Mouse (Mus musculus) hindbrain, embryonic 11.5 days (tissue): Measurements from ENCODE around the gene Per1. TPM values are rescaled to one million over a fixed set of nuclear protein-coding genes. Genes with fewer than 3 reads are reported as not detected.

Experiments
- ATAC-seq: fragments of 200-750 bp; cut with Nextera tagmentation; 2 replicates; pipeline ENCODE4 v1.8.0; 2017; ENCODE audit warnings: mild to moderate bottlenecking, moderate TSS enrichment, moderate library complexity; ENCODE audit not compliant: low FRiP score
- DNase-seq: peaks from one replicate; pipeline ENCODE4 v3.0.0-alpha.2; 2015; ENCODE audit warnings: low spot score
- H3K27ac ChIP-seq: fragments of 300-500 bp; sonication (generic); 2 replicates; pipeline ENCODE4 v1.5.1; 2014; ENCODE audit warnings: mild to moderate bottlenecking, low read depth, low read length
- H3K27me3 ChIP-seq: fragments of 300-500 bp; sonication (generic); 2 replicates; pipeline ENCODE4 v1.6.1; 2014; ENCODE audit warnings: mild to moderate bottlenecking, low read length, moderate library complexity, mixed read lengths; ENCODE audit not compliant: control insufficient read depth, insufficient read depth
- H3K36me3 ChIP-seq: fragments of 300-500 bp; sonication (generic); 2 replicates; pipeline ENCODE4 v1.6.1; 2014; ENCODE audit warnings: mild to moderate bottlenecking, low read length, moderate library complexity, mixed read lengths; ENCODE audit not compliant: control insufficient read depth, insufficient read depth
- H3K4me1 ChIP-seq: fragments of 300-500 bp; sonication (generic); replicated peaks from 2 replicates; pipeline ENCODE4 v1.6.1; 2014; ENCODE audit warnings: low read length, mixed read lengths; ENCODE audit not compliant: control insufficient read depth, insufficient read depth
- H3K4me2 ChIP-seq: fragments of 300-500 bp; sonication (generic); replicated peaks from 2 replicates; pipeline ENCODE4 v1.6.1; 2014; ENCODE audit warnings: mild to moderate bottlenecking, low read depth, low read length
- H3K4me3 ChIP-seq: fragments of 300-500 bp; sonication (generic); 2 replicates; pipeline ENCODE4 v1.5.1; 2014; ENCODE audit warnings: low read depth, low read length
- H3K9ac ChIP-seq: fragments of 300-500 bp; sonication (generic); 2 replicates; pipeline ENCODE4 v1.6.1; 2014; ENCODE audit warnings: low read depth, low read length
- H3K9me3 ChIP-seq: fragments of 300-500 bp; sonication (generic); 2 replicates; pipeline ENCODE4 v1.6.1; 2016; ENCODE audit warnings: low read length; ENCODE audit not compliant: control insufficient read depth
- WGBS: fragments of 180-500 bp; shearing (Covaris S2); extraction: QIAGEN DNeasy Blood & Tissue Kit; methylation state at CpG from one replicate; pipeline ENCODE4 v1.1.7; 2014; 5-methylcytosine and 5-hydroxymethylcytosine counted together
- polyA plus RNA-seq: library from polyadenylated mRNA; unstranded; fragments of >200 nt; fragmentation: Nextera tagmentation; extraction: Ambion mirVana; gene quantifications from 2 replicates; pipeline ENCODE4 v1.2.1, GENCODE M21; 2014

The Per1 gene
- polyA plus RNA-seq, 1 experiment from 2014 or later: 7.4 TPM

- ATAC-seq: peak; percentile 13; the same call in 1 of the 2 replicates
- H3K4me1 ChIP-seq: peaks cover 19% of the 10 kb centered on the region
These were observed 28.2 kb downstream of the Per1 start for GRCm38 (mm10) chr11:69123056-69123692.

GRCm38 (mm10) chr11:69123693-69124497 is 28.9 kb downstream of the Per1 start:
- Histone ChIP-seq H3K27ac (peak overlapping the region; percentile 33; the same call in 1 of the 2 replicates), H3K9me3 (no peaks in the 10 kb centered on the region), H3K36me3 (no peaks in the 10 kb centered on the region), H3K27me3 (peaks cover 20% of the 10 kb centered on the region), H3K4me2 (peak overlapping the region; percentile 97), H3K4me3 (peak overlapping the region; percentile 78), H3K9ac (peak overlapping the region; percentile 49; the same call in 1 of the 2 replicates), H3K4me1 (peaks cover 19% of the 10 kb centered on the region)
- WGBS: under 1% methylated on average over 31 of the region's 31 CpGs
- peak; percentile 97 for DNase-seq
- peak; percentile 54 for ATAC-seq

More at GRCm38 (mm10) chr11:69123056-69123692, 28.2 kb downstream of the Per1 start:
- WGBS: 0% methylated on average over 29 of the region's 29 CpGs
- Histone ChIP-seq H3K4me2 (peak overlapping the region; percentile 97), H3K9me3 (no peaks in the 10 kb centered on the region), H3K27ac (0 out of 2 replicates have a peak overlapping the region, but pooled peaks have one; percentile 1), H3K27me3 (peaks cover 20% of the 10 kb centered on the region), H3K36me3 (no peaks in the 10 kb centered on the region), H3K4me3 (peak overlapping the region; percentile 78), H3K9ac (peak overlapping the region; percentile 61)
- peak; percentile 97 for DNase-seq

- H3K36me3 ChIP-seq: no peaks in the 10 kb centered on the region
- peak overlapping the region; percentile 78; the same call in 1 of the 2 replicates for H3K4me3 ChIP-seq
- WGBS: 0% methylated on average over 3 of the region's 3 CpGs
- no peak overlapping the region for H3K4me2 ChIP-seq
- H3K4me1 ChIP-seq: peaks cover 19% of the 10 kb centered on the region
- ATAC-seq: peak; percentile 66
- H3K9me3 ChIP-seq: no peaks in the 10 kb centered on the region
- H3K27ac ChIP-seq: no peak overlapping the region
- DNase-seq: peak; percentile 83
- H3K27me3 ChIP-seq: peaks cover 20% of the 10 kb centered on the region
- H3K9ac ChIP-seq: no peak overlapping the region
These were observed 29.5 kb downstream of the Per1 start for GRCm38 (mm10) chr11:69124498-69124847.

- H3K4me1 ChIP-seq: peaks cover 16% of the 10 kb centered on the region
- no peaks in the 10 kb centered on the region for H3K9me3 ChIP-seq
- H3K27me3 ChIP-seq: peaks cover 17% of the 10 kb centered on the region
- peak overlapping the region; percentile 77 for H3K4me2 ChIP-seq
- under 1% methylated on average over 24 of the region's 24 CpGs for WGBS
- ATAC-seq: peak; percentile 57; the same call in 1 of the 2 replicates
- DNase-seq: peak; percentile 89
- peak overlapping the region; percentile 51 for H3K4me3 ChIP-seq
- H3K9ac ChIP-seq: peak overlapping the region; percentile 46; the same call in 1 of the 2 replicates
- H3K27ac ChIP-seq: no peak overlapping the region
- no peaks in the 10 kb centered on the region for H3K36me3 ChIP-seq
These were observed 30.2 kb downstream of the Per1 start for GRCm38 (mm10) chr11:69125041-69125851.

DNA sequence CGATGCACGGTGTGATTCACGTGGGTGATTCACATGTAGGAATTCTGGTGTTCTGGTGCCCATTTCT is 30.7 kb downstream of the Per1 start, which contains the start of gene Aloxe3:
Gene Aloxe3, plus strand, starts transcription at position 45 of the 67 bp plus-strand sequence.
- H3K27ac ChIP-seq: no peak within 1 kb of the TSS

DNA sequence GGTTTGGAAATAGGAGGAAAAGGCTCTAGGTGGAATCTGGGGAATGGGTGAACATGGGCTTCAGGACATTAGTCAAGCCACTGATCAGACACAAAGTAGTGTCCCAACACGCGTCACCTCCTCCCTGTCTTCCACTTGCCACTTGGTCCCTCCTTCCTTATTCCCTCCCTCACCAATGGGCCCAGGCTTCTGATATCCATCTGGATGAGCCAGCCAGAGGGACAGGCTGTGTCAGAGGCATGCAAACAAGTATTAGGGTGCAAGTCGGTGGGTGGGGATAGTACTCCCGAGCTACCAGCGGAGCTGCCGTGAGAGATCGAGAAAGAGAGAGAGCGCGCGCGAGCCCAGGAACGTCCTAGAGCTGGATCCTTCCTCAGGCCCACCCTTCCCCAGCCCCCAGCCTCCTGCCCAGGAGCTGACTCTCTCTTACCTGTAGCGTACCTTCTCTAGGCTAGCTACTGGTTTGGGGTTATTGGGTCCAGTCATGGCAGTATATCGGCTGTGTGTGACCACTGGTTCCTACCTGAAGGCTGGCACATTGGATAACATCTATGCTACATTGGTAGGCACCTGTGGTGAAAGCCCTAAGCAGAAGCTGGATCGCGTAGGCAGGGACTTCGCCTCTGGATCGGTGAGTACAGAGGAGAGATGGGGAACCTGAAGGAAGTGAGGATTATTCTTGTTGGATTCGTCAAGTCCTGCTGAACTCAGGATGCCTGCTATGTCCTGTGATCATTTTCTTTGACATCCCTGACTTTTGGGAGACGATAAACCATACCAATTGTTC is 31.1 kb downstream of the Per1 start:
- Histone ChIP-seq H3K4me1 (peaks cover 12% of the 10 kb centered on the region; the same call in 1 of the 2 replicates), H3K4me2 (peak overlapping the region; percentile 77), H3K36me3 (no peaks in the 10 kb centered on the region), H3K9me3 (no peaks in the 10 kb centered on the region), H3K4me3 (peak overlapping the region; percentile 51), H3K9ac (no peak overlapping the region), H3K27me3 (peaks cover 9% of the 10 kb centered on the region), H3K27ac (no peak overlapping the region)
- ATAC-seq (no peak), DNase-seq (peak; percentile 44)
- WGBS: 11% methylated on average over 20 of the region's 20 CpGs

More for the DNA sequence above, 30.7 kb downstream of the Per1 start, which contains the start of gene Aloxe3:
- ATAC-seq (no peak), DNase-seq (no peak)
- Histone ChIP-seq H3K9ac (peak within 1 kb of the TSS; percentile 46; the same call in 1 of the 2 replicates), H3K9me3 (no peaks in the 10 kb centered on the region), H3K27me3 (peaks cover 13% of the 10 kb centered on the region), H3K4me2 (peak within 1 kb of the TSS; percentile 77), H3K4me3 (peak within 1 kb of the TSS; percentile 51), H3K4me1 (peaks cover 14% of the 10 kb centered on the region; the same call in 1 of the 2 replicates), H3K36me3 (no peaks in the 10 kb centered on the region)
- 6% methylated on average over 3 of the region's 3 CpGs for WGBS

DNA sequence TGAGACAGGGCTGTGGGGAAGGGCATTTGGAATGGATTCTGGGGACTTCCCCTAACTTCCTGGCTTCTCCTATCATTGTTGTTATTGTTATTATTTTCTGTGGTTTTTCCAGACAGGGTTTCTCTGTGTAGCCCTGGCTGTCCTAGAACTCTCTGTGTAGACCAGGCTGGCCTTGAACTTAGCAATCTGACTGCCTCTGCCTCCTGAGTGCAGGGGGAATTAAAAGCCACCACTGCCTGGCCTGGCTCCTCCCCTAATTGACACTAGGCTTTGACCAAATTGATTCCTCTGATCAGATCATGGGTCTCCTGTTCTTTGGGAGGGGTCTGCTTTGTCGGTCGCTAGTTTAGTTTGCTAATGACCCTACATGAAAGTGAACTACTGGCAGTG is 31.7 kb downstream of the Per1 start:
- Histone ChIP-seq H3K9ac (no peak overlapping the region), H3K36me3 (no peaks in the 10 kb centered on the region), H3K27me3 (peaks cover 3% of the 10 kb centered on the region), H3K4me1 (peaks cover 6% of the 10 kb centered on the region; the same call in 1 of the 2 replicates), H3K27ac (no peak overlapping the region), H3K4me2 (peak overlapping the region; percentile 77), H3K9me3 (no peaks in the 10 kb centered on the region), H3K4me3 (no peak overlapping the region; the same call in 1 of the 2 replicates)
- ATAC-seq (no peak), DNase-seq (peak; percentile 3)
- WGBS: 67% methylated on average over 2 of the region's 2 CpGs
